Mouse (Mus musculus): ENCODE measurements around the gene Pkp4.

Pkp4 gene

GRCm38 (mm10) chr2:59226383-59226782 lies 65.7 kb downstream of the Pkp4 start:
- no peak for DNase-seq

GRCm38 (mm10) chr2:59227011-59227410 lies 66.4 kb downstream of the Pkp4 start:
- no peak for DNase-seq

DNA sequence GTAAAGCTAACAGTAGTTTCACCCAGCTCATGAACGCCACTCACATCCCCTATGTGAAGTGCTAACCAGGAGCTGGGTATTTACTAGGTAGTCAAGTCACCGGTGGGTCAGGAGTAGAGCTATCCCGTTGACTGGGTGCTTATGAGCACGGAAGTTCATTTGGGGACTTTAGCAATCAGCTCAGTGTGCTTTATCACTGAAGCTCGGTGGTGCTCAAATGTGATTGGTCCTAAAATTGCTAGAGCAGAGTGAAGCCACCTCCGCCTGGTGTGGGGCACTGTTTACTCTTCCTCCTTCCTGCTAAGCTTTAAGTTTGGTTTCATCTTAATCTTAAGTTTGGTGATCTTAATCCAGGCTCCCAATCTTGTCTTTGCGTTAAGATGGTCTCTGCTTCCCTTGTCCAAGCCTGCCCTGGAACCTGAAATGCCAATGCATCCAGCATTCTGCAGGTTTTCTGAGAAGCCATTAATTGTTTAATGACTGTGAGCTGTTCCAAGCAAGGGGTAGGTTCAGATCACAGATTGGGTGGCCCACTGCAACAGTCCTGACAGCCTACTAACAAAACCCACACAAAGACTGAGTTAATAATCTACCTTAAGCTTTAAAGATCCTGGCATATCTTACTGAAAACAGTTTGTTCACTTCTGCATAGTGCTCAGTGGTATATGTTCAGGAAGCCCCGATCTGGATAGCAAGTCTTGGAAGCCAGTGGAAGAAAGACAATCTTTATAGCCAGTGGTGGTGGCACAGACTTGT lies 67.0 kb downstream of the Pkp4 start:
- DNase-seq: no peak

DNA sequence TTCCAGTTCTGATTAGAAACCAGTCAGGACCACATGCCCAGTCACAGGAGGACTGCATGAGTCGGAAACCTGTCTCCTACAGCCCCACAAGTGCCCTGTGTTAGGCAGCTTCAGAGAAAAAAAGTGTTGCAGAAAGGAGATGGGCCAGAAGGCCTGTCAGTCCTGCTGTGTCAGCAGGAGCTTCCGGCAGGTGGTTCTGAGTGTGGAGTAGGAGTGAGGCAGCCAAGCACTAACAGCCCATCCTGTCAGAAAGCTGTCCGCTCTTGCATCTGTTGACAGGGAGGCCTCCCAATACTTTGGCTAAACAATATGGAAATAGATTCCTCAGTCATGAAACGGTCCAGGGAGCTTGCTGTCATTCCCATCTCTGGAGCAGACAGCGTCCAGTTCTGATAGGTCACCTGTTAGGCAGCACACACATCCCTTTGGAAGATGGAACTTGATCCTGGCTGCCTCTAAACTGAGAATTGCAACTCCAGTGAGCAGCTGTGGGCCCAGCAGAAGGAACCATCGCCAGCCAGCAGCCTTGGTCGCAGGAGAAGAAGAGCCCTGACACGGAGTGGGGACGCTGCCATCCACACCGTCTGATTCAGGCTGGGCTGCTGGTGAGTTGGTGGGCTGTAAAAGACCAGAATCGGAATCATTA lies 68.7 kb downstream of the Pkp4 start:
- DNase-seq: no peak

GRCm38 (mm10) chr2:59230656-59231055 lies 70.0 kb downstream of the Pkp4 start:
- DNase-seq: peak; percentile 53

- DNase-seq: no peak
Observed at GRCm38 (mm10) chr2:59231514-59231913, 70.9 kb downstream of the Pkp4 start.

DNA sequence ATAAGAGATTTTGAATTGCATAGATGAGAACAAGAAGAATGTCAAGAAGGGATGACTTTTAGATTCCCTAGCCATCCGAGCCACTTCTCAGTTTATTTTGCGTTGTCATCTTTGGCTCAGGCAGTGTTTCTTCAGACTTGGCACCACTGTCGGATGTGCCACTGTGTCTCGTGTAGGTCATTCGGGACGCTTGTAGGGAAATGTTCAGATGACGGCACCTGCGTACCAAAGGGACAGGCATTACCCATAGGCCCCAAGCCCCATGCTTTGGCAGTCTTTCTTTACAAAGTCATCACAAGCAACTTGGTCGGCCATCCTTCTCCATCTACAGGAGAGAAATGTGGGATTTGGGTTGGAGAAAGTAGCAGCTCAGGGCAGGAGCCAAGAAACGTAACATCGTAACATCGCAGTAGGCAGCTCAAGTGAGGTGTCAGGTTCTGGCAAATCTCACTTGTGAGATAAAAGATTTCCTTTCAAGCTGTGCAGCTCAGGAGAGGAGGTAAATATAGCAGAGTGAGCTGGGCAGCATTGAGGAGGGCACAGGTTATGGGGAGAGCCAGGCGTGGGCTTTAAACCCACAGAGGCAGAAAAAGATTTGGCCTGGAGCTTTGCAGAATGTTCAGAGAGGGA lies 72.8 kb downstream of the Pkp4 start:
- no peak for DNase-seq

DNA sequence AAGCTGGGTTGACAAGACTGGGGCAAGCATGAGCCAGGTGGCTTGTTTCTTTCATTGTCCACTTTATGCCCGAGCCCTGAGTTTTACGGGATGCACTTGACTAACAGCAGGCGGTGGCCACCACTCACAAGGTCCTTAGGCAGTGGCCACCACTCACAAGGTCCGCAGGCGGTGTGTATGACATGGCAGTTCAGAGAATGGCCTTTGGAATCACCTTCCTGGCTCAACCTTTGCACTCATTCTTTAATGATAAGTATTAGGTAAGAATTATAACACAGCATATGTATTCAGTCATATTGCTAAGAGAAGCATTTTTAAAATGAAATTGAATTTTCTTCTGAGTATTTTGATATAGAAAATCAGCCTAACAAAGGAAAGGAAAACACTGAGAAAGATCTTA lies 73.3 kb downstream of the Pkp4 start:
- DNase-seq: no peak

DNA sequence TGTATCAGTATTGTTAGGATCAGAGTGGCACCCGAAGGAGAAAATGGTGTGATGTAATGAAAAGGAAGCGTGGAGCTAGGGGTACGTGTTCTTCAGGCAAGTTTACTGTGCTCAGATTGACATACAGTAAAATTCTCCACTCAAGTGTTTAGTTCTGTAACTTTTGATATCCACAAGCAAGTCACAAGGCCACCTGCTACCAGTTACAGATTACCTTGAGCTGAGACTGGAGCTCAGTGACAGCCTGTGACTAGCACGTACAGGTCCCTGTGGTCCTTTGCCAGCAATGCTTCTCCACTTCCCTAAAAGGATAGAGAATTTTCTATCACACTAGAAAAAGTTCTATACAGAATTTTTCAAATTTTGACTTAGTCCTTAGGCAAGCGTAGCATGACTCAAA lies 73.9 kb downstream of the Pkp4 start:
- DNase-seq: no peak

DNA sequence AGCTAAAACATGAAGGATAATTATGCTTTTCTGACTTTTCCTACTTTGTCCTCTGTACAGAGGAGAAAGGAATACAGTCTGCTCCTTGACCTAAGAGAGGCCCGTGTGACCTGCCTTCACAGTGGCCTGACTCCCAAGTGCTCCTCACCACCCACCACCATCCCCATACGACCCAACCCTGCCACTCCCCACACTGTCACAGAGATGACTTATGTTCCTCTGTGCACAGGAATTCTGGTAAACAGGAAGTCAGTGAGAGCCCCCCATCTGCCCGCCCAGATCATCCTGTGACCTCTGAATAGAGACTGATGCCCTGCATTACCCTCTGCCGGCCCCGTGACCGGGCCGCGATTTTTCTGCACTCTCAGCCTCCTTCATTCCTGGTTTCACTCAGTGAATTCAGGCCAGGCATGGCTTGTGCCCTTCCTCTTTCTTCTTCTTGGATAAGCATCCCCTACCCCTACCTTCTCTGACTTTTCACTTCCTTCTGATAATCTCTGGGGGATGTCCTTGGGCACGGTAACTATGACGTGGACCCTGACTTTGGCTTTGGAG lies 79.3 kb downstream of the Pkp4 start:
- DNase-seq: peak; percentile 24

GRCm38 (mm10) chr2:59242117-59242516 lies 81.5 kb downstream of the Pkp4 start:
- no peak for DNase-seq

- DNase-seq: no peak
Observed at GRCm38 (mm10) chr2:59244273-59245097, 83.8 kb downstream of the Pkp4 start.

- no peak for DNase-seq
Observed at GRCm38 (mm10) chr2:59245098-59245388, 84.4 kb downstream of the Pkp4 start.

DNA sequence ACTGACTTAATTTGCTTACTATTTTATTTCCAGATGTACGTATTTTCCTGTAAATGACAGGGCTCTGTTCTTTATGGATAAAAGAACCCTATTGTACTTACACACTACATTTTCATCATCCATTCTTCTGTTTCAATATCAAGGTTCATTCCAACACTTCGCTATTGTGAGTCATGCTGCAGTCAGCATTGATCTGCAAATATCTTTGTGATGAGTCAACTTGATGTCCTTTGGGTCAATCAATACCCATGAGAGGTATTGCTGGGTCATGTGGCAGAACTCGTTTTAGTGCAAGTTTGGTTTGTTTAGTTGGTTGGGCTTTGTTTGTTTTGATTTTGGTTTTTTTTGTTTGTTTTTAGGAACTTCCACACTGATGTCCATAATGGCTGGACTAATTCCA lies 88.2 kb downstream of the Pkp4 start:
- DNase-seq: no peak

- no peak for DNase-seq
Observed at GRCm38 (mm10) chr2:59252818-59253217, 92.2 kb downstream of the Pkp4 start.

- no peak for DNase-seq
Observed at GRCm38 (mm10) chr2:59253435-59253834, 92.8 kb downstream of the Pkp4 start.

DNA sequence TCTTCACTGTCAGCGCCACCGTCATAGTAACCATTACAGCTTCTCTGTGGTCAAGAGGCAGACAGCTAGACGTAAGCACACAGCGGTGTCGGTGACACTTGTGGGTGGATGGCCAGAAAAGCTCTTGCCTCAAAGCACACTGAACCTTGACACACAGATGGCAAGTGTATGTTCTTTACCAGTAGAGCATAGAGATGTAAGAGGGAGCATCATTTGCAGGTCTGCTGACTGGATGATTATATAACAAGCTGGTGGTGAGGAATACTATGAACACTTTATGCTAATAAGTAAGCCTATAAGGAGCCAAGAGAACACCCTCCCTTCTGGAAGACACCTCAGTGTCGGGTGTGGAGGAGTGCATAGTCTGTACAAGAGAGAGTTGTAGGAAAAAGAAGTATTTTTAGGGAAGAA lies 98.2 kb downstream of the Pkp4 start:
- DNase-seq: no peak

DNA sequence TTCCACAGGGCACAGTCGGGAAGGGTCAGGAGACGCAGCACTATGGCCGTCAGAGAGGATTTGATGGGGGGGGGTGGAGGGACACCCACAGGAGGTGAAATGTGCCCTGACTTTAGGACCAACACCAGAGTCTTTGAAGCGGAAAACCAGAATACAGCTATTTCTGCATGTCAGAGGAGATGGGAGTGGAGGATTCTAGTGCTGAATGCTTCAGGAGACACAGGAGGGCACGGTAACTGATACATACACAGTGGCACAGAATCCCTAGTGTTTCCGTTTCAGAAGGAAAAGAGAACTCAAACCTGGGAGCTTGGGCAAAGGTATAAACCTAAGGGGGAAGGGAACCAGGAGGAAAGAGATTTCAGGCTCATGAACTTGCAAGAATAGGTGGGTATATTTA lies 98.7 kb downstream of the Pkp4 start:
- no peak for DNase-seq

DNA sequence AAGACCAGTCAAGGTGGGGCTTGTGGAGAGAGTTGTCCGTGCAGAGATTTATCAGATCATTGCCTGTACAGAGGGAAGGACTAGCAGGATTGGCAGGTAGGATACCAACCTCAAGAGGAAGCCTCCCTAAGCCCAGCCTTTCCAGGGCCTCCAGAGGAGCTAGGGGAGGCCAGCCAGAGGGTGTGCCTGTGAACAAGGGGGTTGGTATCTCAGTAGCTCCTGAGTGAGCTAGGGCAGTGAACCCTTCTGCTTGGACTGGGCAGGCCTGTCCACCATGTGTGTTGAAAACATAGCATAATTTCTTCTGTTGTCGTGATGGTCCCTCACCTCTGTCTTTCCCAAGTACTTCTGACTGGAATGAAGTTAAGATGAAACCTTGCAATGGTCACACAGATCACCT lies 100.6 kb downstream of the Pkp4 start:
- no peak for DNase-seq

GRCm38 (mm10) chr2:59266428-59266827 lies 105.8 kb downstream of the Pkp4 start:
- no peak for DNase-seq

DNA sequence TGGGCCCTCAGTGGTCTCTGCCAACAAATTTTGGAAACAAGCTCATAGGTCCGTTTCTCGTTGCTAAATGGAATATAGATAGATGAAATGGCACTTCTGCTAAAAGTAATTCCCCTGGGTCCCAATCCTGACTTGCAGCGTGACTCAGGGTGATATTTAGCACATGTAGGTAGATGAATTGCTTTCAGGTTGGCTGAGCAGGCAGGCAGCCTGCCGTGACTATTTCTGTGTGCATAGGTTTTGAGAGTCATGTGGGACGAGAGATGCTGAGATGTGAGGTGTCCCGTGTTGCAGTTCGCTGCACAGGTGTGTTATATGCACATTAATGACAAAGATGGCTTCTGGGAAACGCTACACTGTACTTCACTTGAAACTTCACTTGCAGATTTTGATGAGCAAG lies 111.2 kb downstream of the Pkp4 start:
- no peak for DNase-seq

DNA sequence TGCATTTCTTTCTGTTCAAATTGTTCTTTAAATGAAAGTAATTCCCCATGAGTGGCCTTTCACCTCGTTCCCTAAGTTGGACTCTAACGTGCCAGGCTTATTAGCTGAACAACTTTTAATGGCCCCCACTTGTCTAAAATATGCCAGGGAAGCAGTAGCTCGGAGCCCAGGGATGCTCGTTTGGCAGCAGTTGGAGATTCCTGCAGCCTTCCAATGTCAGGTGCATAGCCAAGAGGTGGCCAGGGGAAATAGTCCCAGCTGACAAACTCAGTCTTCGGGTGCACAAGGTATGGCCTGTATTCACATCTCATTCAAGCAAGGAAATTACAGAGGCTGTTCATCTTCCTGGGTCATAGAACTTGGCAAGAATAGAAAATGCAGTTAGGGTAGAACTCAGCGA lies 112.1 kb downstream of the Pkp4 start:
- DNase-seq: no peak

- no peak for DNase-seq
Observed at GRCm38 (mm10) chr2:59280914-59281562, 120.4 kb downstream of the Pkp4 start.

Measured in kidney, postnatal 10 days (tissue).